Mouse (Mus musculus): ENCODE measurements around the gene Mapk12.

GRCm38 (mm10) chr15:89181561-89182270 lies 41.2 kb upstream of the Mapk12 start:
- no peak for TF ChIP-seq CTCF (IDR thresholded peaks at IDR 0.05; ENCODE audit: control insufficient read depth, insufficient read depth, insufficient read length)
- TF ChIP-seq MYOG (IDR thresholded peaks at IDR 0.05; ENCODE audit: control insufficient read depth, extremely low read depth, insufficient read length): no peak
- no peak for TF ChIP-seq MAX (IDR thresholded peaks at IDR 0.05)
